Mouse (Mus musculus) lung, adult 2 months (tissue): ENCODE measurements around the gene Tbcc.

Experiments used
- CTCF ChIP-seq: fragments of 200-500 bp; IDR thresholded peaks from 2 replicates; pipeline ENCODE4 v1.5.1; 2011; ENCODE audit warnings: mild to moderate bottlenecking, low read length, control low read depth; ENCODE audit not compliant: insufficient read depth
- POLR2A ChIP-seq: fragments of 200-500 bp; IDR thresholded peaks from 2 replicates; pipeline ENCODE4 v1.6.1; 2011; ENCODE audit warnings: low read depth, mild to moderate bottlenecking, control low read depth, low read length, borderline replicate concordance; ENCODE audit errors: extremely low read depth

DNA sequence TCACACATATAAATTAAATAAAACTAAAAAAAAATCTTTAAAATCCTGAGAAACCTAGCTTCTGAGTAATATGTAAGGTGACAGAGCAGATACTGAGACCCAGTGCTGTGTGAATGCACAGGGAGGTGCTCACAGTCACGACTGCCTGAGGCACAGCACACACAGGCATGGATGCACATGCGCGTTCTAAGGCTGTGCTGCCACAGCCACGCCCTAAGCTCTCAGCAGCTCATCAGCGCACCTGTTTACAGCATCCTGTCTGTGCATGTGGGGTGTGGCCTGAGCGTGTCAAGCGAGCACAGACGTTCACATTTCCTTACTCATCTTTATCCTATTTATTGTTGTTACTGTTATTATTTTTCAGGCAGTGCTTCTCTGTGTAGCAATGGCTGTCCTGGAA is 50.0 kb downstream of the Tbcc start:
- TF ChIP-seq CTCF, result no peak
- no peak for TF ChIP-seq POLR2A
